Mouse (Mus musculus): ENCODE data around the gene Camk2b. TPM values are rescaled to one million over a fixed set of nuclear protein-coding genes. Genes with fewer than 3 reads are reported as not detected.
A peak's percentile ranks its signal among the peaks of the same experiment; 100 is the strongest.

Camk2b gene
- polyA plus RNA-seq, 2 experiments, result 0.40 to 0.55 TPM

GRCm38 (mm10) chr11:5980108-5980507 is 86.1 kb downstream of the Camk2b start:
- ATAC-seq (ENCODE audit: insufficient read depth), result no peak
- 60% methylated on average over 2 of the region's 2 CpGs for WGBS (ENCODE audit: insufficient replicate concordance)

GRCm38 (mm10) chr11:5979088-5979487 is 87.1 kb downstream of the Camk2b start:
- Histone ChIP-seq H3K9me3 (ENCODE audit: control insufficient read depth, low read length) (no peaks in the 10 kb centered on the region), H3K27ac (no peak overlapping the region), H3K4me1 (replicated peaks; ENCODE audit: control insufficient read depth in 2 of 2, insufficient read depth in 2 of 2, low read length in 1 of 2) (no peaks in the 10 kb centered on the region), H3K4me2 (ENCODE audit: low read depth) (no peak overlapping the region), H3K9ac (replicated peaks) (no peak overlapping the region), H3K27me3 (ENCODE audit: control insufficient read depth, insufficient read depth, low read length) (no peaks in the 10 kb centered on the region), H3K36me3 (replicated peaks; ENCODE audit: control insufficient read depth, insufficient read depth, low read depth) (no peaks in the 10 kb centered on the region), H3K4me3 (ENCODE audit: insufficient read depth in 1 of 2, low read depth in 2 of 2, low read length in 2 of 2) (no peak overlapping the region)
- DNase-seq (ENCODE audit: low read depth in 3 of 3, low spot score in 3 of 3) (no peak), ATAC-seq (ENCODE audit: insufficient read depth) (no peak)
- TF ChIP-seq CTCF (IDR thresholded peaks at IDR 0.05; ENCODE audit: low read depth), result 0 out of 2 replicates have a peak, but pooled peaks have one; percentile 17
- TF ChIP-seq EP300 (IDR thresholded peaks at IDR 0.05; ENCODE audit: low read depth), result no peak
- 58% methylated on average over 7 of the region's 7 CpGs for WGBS (ENCODE audit: insufficient replicate concordance)

More at GRCm38 (mm10) chr11:5980108-5980507, 86.1 kb downstream of the Camk2b start:
- no peak for TF ChIP-seq EP300 (IDR thresholded peaks at IDR 0.05; ENCODE audit: low read depth)
- TF ChIP-seq CTCF (IDR thresholded peaks at IDR 0.05; ENCODE audit: low read depth), result no peak
- Histone ChIP-seq H3K4me3 (ENCODE audit: insufficient read depth in 1 of 2, low read depth in 2 of 2, low read length in 2 of 2) (no peak overlapping the region), H3K9ac (replicated peaks) (no peak overlapping the region), H3K4me2 (ENCODE audit: low read depth) (no peak overlapping the region), H3K4me1 (replicated peaks; ENCODE audit: control insufficient read depth in 2 of 2, insufficient read depth in 2 of 2, low read length in 1 of 2) (no peaks in the 10 kb centered on the region), H3K27me3 (ENCODE audit: control insufficient read depth, insufficient read depth, low read length) (no peaks in the 10 kb centered on the region), H3K9me3 (ENCODE audit: control insufficient read depth, low read length) (no peaks in the 10 kb centered on the region), H3K27ac (no peak overlapping the region), H3K36me3 (replicated peaks; ENCODE audit: control insufficient read depth, insufficient read depth, low read depth) (no peaks in the 10 kb centered on the region)
- DNase-seq (ENCODE audit: low read depth in 3 of 3, low spot score in 3 of 3), result no peak

- H3K36me3 ChIP-seq (replicated peaks; ENCODE audit: control insufficient read depth, insufficient read depth, low read depth), result no peaks in the 10 kb centered on the region
- TF ChIP-seq EP300 (IDR thresholded peaks at IDR 0.05; ENCODE audit: low read depth) (no peak), CTCF (IDR thresholded peaks at IDR 0.05; ENCODE audit: low read depth) (no peak)
- ATAC-seq (ENCODE audit: insufficient read depth) (no peak), DNase-seq (ENCODE audit: low read depth in 3 of 3, low spot score in 3 of 3) (no peak)
- 43% methylated on average over 9 of the region's 9 CpGs for WGBS (ENCODE audit: insufficient replicate concordance)
- H3K9me3 ChIP-seq (ENCODE audit: control insufficient read depth, low read length), result no peaks in the 10 kb centered on the region
- H3K4me3 ChIP-seq (ENCODE audit: insufficient read depth in 1 of 2, low read depth in 2 of 2, low read length in 2 of 2), result no peak overlapping the region
- no peak overlapping the region for H3K4me2 ChIP-seq (ENCODE audit: low read depth)
- no peak overlapping the region for H3K27ac ChIP-seq
- no peak overlapping the region for H3K9ac ChIP-seq (replicated peaks)
- H3K4me1 ChIP-seq (replicated peaks; ENCODE audit: control insufficient read depth in 2 of 2, insufficient read depth in 2 of 2, low read length in 1 of 2), result no peaks in the 10 kb centered on the region
- no peaks in the 10 kb centered on the region for H3K27me3 ChIP-seq (ENCODE audit: control insufficient read depth, insufficient read depth, low read length)
Measured at GRCm38 (mm10) chr11:5976106-5976505, 90.1 kb downstream of the Camk2b start.

- H3K4me1 ChIP-seq (replicated peaks; ENCODE audit: control insufficient read depth in 2 of 2, insufficient read depth in 2 of 2, low read length in 1 of 2), result no peaks in the 10 kb centered on the region
- H3K27ac ChIP-seq, result no peak overlapping the region
- no peak for DNase-seq (ENCODE audit: low read depth in 3 of 3, low spot score in 3 of 3)
- ATAC-seq (ENCODE audit: insufficient read depth), result no peak
- H3K9me3 ChIP-seq (ENCODE audit: control insufficient read depth, low read length), result no peaks in the 10 kb centered on the region
- H3K36me3 ChIP-seq (replicated peaks; ENCODE audit: control insufficient read depth, insufficient read depth, low read depth), result no peaks in the 10 kb centered on the region
- H3K9ac ChIP-seq (replicated peaks), result no peak overlapping the region
- TF ChIP-seq CTCF (IDR thresholded peaks at IDR 0.05; ENCODE audit: low read depth) (no peak), EP300 (IDR thresholded peaks at IDR 0.05; ENCODE audit: low read depth) (no peak)
- WGBS (ENCODE audit: insufficient replicate concordance), result 54% methylated on average over 2 of the region's 2 CpGs
- no peak overlapping the region for H3K4me2 ChIP-seq (ENCODE audit: low read depth)
- H3K27me3 ChIP-seq (ENCODE audit: control insufficient read depth, insufficient read depth, low read length), result no peaks in the 10 kb centered on the region
- no peak overlapping the region for H3K4me3 ChIP-seq (ENCODE audit: insufficient read depth in 1 of 2, low read depth in 2 of 2, low read length in 2 of 2)
Measured at GRCm38 (mm10) chr11:5975068-5975467, 91.1 kb downstream of the Camk2b start.

GRCm38 (mm10) chr11:5974053-5974452 is 92.1 kb downstream of the Camk2b start:
- Histone ChIP-seq H3K9ac (replicated peaks) (no peak overlapping the region), H3K4me1 (replicated peaks; ENCODE audit: control insufficient read depth in 2 of 2, insufficient read depth in 2 of 2, low read length in 1 of 2) (no peaks in the 10 kb centered on the region), H3K4me3 (ENCODE audit: insufficient read depth in 1 of 2, low read depth in 2 of 2, low read length in 2 of 2) (no peak overlapping the region), H3K9me3 (ENCODE audit: control insufficient read depth, low read length) (no peaks in the 10 kb centered on the region), H3K27ac (no peak overlapping the region), H3K36me3 (replicated peaks; ENCODE audit: control insufficient read depth, insufficient read depth, low read depth) (no peaks in the 10 kb centered on the region), H3K27me3 (ENCODE audit: control insufficient read depth, insufficient read depth, low read length) (no peaks in the 10 kb centered on the region), H3K4me2 (ENCODE audit: low read depth) (no peak overlapping the region)
- 25% methylated on average over 6 of the region's 6 CpGs for WGBS (ENCODE audit: insufficient replicate concordance)
- no peak for TF ChIP-seq CTCF (IDR thresholded peaks at IDR 0.05; ENCODE audit: low read depth)
- TF ChIP-seq EP300 (IDR thresholded peaks at IDR 0.05; ENCODE audit: low read depth), result no peak
- DNase-seq (ENCODE audit: low read depth in 3 of 3, low spot score in 3 of 3) (no peak), ATAC-seq (ENCODE audit: insufficient read depth) (no peak)
